Mouse (Mus musculus): ENCODE results near the gene Khdc4. TPM values are rescaled to one million over a fixed set of nuclear protein-coding genes. Genes with fewer than 3 reads are reported as not detected.
A peak's percentile ranks its signal among the peaks of the same experiment; 100 is the strongest.

The Khdc4 gene
- polyA plus RNA-seq, 1 experiment from 2014 or later = 79.3 TPM

DNA sequence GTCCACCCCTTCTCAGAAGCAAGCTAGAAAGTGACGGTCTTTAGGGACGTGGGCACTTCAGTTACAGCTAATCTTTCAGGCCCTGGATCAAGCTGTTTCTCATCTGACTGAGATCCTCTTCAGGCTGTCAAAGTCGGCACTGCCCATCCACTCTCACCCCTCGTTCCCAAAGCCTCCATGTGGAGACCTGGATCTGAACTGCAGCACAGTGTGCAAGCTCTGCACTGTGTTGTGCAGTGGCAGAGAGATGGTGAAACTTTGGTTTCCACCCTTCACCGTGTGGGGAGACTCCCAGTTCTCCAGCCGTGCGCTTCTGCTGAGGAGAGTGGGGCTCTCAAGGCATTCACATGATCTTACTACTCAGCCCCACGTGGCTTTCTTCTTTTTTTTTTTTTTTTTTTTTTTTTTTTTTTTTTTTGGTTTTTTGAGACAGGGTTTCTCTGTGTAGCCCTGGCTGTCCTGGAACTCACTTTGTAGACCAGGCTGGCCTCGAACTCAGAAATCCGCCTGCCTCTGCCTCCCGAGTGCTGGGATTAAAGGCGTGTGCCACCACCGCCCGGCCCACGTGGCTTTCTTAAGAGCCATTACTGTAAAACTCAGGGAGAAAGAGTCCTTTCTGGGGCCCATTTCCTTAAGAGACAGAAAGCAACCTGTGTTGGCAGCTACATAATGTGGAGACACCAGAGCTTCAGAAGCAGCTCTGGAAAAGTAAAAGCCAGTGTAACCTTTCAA is 60.7 kb downstream of the Khdc4 start:
- Histone ChIP-seq H3K4me2 (replicated peaks) (no peak overlapping the region), H3K9me3 (ENCODE audit: control insufficient read depth, low read length) (peaks cover 14% of the 10 kb centered on the region; the same call in 1 of the 2 replicates), H3K4me3 (replicated peaks; ENCODE audit: low read length) (no peak overlapping the region), H3K9ac (no peak overlapping the region), H3K36me3 (replicated peaks; ENCODE audit: control insufficient read depth, insufficient read depth) (peaks cover 91% of the 10 kb centered on the region), H3K27ac (no peak overlapping the region), H3K4me1 (replicated peaks; ENCODE audit: control insufficient read depth, insufficient read depth, low read length) (no peaks in the 10 kb centered on the region), H3K27me3 (ENCODE audit: control insufficient read depth, insufficient read depth, low read length) (no peaks in the 10 kb centered on the region)
- DNase-seq (ENCODE audit: low spot score) = no peak
- 93% methylated on average over 15 of the region's 15 CpGs for WGBS
- no peak for ATAC-seq (ENCODE audit: low FRiP score)

DNA sequence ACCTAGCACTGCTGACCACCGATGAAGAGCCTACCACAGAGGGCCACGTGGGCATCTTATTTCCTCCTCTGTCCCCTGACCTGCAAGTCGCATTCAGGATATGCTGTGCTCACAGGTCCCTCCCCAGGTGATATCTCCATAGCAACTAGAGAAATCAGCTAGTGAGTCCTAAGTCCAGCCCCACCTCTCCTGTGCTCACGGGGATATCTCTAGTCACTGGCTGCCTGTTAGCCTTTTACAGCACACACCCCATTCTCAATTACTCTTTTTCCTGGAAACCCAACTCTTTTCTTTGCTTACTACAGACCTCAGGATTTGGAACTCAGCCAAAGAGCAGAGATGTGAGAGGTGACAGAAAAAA is 61.2 kb downstream of the Khdc4 start:
- no peak for ATAC-seq (ENCODE audit: low FRiP score)
- H3K9ac ChIP-seq = no peak overlapping the region
- H3K27me3 ChIP-seq (ENCODE audit: control insufficient read depth, insufficient read depth, low read length) = no peaks in the 10 kb centered on the region
- H3K4me1 ChIP-seq (replicated peaks; ENCODE audit: control insufficient read depth, insufficient read depth, low read length) = no peaks in the 10 kb centered on the region
- H3K4me3 ChIP-seq (replicated peaks; ENCODE audit: low read length) = no peak overlapping the region
- no peak for DNase-seq (ENCODE audit: low spot score)
- peaks cover 91% of the 10 kb centered on the region for H3K36me3 ChIP-seq (replicated peaks; ENCODE audit: control insufficient read depth, insufficient read depth)
- H3K4me2 ChIP-seq (replicated peaks) = no peak overlapping the region
- 97% methylated on average over 4 of the region's 4 CpGs for WGBS
- H3K9me3 ChIP-seq (ENCODE audit: control insufficient read depth, low read length) = peaks cover 14% of the 10 kb centered on the region; the same call in 1 of the 2 replicates
- no peak overlapping the region for H3K27ac ChIP-seq

DNA sequence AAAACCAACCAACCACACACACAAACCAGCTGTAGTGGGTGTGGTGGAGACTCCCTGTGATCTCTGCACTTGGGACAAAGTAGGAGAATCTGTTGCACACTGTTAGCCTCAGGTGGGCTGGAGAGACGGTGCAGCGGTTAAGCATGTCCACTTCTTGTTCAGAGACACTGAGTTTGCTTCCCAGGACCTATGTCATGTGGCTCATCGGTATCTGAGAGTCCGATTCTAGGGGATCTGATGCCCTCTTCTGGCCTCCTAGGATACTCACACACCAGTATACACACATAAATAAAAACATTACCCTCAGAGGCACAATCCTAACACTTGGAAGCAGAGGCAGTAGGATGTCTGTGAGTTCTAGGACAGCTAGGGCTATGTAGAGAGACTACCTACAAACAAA is 68.7 kb downstream of the Khdc4 start:
- Histone ChIP-seq H3K4me1 (replicated peaks; ENCODE audit: control insufficient read depth, insufficient read depth, low read length) (peaks cover 28% of the 10 kb centered on the region), H3K27me3 (ENCODE audit: control insufficient read depth, insufficient read depth, low read length) (no peaks in the 10 kb centered on the region), H3K9ac (no peak overlapping the region), H3K36me3 (replicated peaks; ENCODE audit: control insufficient read depth, insufficient read depth) (peaks cover 89% of the 10 kb centered on the region), H3K4me3 (replicated peaks; ENCODE audit: low read length) (no peak overlapping the region), H3K4me2 (replicated peaks) (no peak overlapping the region), H3K27ac (no peak overlapping the region), H3K9me3 (ENCODE audit: control insufficient read depth, low read length) (no peaks in the 10 kb centered on the region)
- no peak for DNase-seq (ENCODE audit: low spot score)
- WGBS = 82% methylated on average over 4 of the region's 4 CpGs
- ATAC-seq (ENCODE audit: low FRiP score) = no peak

DNA sequence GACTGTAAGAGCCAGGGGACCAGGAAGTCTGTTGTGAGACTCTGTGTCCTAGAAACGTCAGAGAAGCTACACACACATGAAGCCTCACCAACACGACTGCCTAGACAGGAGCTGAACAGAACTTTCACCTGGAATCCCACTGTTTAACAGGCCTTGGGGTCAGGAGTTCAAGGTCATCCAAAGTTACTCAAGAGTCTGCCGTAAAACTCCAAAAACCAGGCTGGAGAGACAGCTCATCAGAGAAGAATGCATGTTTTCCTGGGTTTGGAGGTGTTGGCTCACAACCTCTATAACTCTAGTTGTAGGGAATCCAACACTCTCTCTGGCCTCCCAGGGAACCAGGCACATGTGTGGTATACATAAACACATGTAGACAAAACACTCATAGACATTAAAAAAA is 69.9 kb downstream of the Khdc4 start:
- DNase-seq (ENCODE audit: low spot score) (no peak), ATAC-seq (ENCODE audit: low FRiP score) (no peak)
- peak overlapping the region; percentile 6; the same call in 1 of the 2 replicates for H3K4me2 ChIP-seq (replicated peaks)
- H3K4me3 ChIP-seq (replicated peaks; ENCODE audit: low read length) = no peak overlapping the region
- H3K27me3 ChIP-seq (ENCODE audit: control insufficient read depth, insufficient read depth, low read length) = no peaks in the 10 kb centered on the region
- H3K36me3 ChIP-seq (replicated peaks; ENCODE audit: control insufficient read depth, insufficient read depth) = peaks cover 94% of the 10 kb centered on the region
- H3K4me1 ChIP-seq (replicated peaks; ENCODE audit: control insufficient read depth, insufficient read depth, low read length) = peaks cover 32% of the 10 kb centered on the region
- H3K9me3 ChIP-seq (ENCODE audit: control insufficient read depth, low read length) = no peaks in the 10 kb centered on the region
- H3K9ac ChIP-seq = no peak overlapping the region
- H3K27ac ChIP-seq = peak overlapping the region; percentile 83
- WGBS = 79% methylated on average over 3 of the region's 3 CpGs

DNA sequence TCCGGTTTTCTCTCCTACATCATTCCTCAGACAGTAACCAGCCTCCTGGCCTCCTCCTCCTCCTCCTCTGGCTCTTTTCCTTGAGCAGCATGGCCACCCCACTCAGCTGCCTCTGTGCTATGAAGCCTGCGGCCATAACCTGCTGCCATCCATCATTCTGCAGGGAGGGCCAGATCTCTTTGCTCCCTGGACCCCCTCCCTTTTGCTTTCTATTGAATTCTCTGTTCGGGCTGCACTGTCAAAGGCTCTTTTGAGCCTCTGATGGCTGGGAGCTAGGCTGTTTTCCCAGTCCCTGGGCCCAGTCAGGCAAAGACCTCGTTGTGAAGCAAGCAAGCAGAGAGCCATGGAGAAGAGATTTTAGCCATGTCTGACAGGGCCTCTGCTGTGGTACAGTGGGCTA is 70.7 kb downstream of the Khdc4 start:
- H3K4me3 ChIP-seq (replicated peaks; ENCODE audit: low read length) = no peak overlapping the region
- H3K9me3 ChIP-seq (ENCODE audit: control insufficient read depth, low read length) = no peaks in the 10 kb centered on the region
- H3K27ac ChIP-seq = peak overlapping the region; percentile 83
- DNase-seq (ENCODE audit: low spot score) (no peak), ATAC-seq (ENCODE audit: low FRiP score) (peak; percentile 46)
- 26% methylated on average over 4 of the region's 4 CpGs for WGBS
- peaks cover 32% of the 10 kb centered on the region for H3K4me1 ChIP-seq (replicated peaks; ENCODE audit: control insufficient read depth, insufficient read depth, low read length)
- peak overlapping the region; percentile 34 for H3K9ac ChIP-seq
- H3K36me3 ChIP-seq (replicated peaks; ENCODE audit: control insufficient read depth, insufficient read depth) = peaks cover 95% of the 10 kb centered on the region
- H3K4me2 ChIP-seq (replicated peaks) = 0 out of 2 replicates have a peak overlapping the region, but pooled peaks have one; percentile 6
- H3K27me3 ChIP-seq (ENCODE audit: control insufficient read depth, insufficient read depth, low read length) = no peaks in the 10 kb centered on the region

DNA sequence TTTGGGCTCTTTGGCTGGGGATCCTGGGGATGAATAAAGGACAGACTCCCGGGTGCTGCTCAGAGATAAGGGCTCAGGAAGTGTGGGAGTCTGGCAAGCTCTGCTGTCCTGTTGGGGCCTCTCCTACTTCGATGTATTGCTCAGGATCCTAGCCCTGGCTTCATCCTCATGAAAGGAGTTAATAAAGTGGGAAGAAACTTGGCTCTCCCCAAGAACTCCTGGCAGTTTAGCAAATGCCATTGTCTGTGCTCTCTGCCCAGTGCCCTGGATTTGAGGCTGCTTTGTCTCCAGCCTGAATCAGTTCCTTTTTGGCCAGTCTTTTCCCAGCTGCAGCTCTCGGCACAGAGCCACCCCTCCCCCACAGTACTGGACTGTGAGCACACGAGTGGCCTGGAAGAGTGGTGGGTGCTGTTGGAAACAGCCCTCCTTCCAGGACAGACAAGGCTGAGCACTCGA is 72.5 kb downstream of the Khdc4 start:
- Histone ChIP-seq H3K9me3 (ENCODE audit: control insufficient read depth, low read length) (no peaks in the 10 kb centered on the region), H3K4me2 (replicated peaks) (peak overlapping the region; percentile 17), H3K4me3 (replicated peaks; ENCODE audit: low read length) (no peak overlapping the region), H3K27me3 (ENCODE audit: control insufficient read depth, insufficient read depth, low read length) (no peaks in the 10 kb centered on the region), H3K4me1 (replicated peaks; ENCODE audit: control insufficient read depth, insufficient read depth, low read length) (peaks cover 32% of the 10 kb centered on the region), H3K9ac (0 out of 2 replicates have a peak overlapping the region, but pooled peaks have one; percentile 21), H3K27ac (peak overlapping the region; percentile 83), H3K36me3 (replicated peaks; ENCODE audit: control insufficient read depth, insufficient read depth) (peaks cover 92% of the 10 kb centered on the region)
- peak; percentile 84 for ATAC-seq (ENCODE audit: low FRiP score)
- 5% methylated on average over 5 of the region's 5 CpGs for WGBS
- peak; percentile 78 for DNase-seq (ENCODE audit: low spot score)

DNA sequence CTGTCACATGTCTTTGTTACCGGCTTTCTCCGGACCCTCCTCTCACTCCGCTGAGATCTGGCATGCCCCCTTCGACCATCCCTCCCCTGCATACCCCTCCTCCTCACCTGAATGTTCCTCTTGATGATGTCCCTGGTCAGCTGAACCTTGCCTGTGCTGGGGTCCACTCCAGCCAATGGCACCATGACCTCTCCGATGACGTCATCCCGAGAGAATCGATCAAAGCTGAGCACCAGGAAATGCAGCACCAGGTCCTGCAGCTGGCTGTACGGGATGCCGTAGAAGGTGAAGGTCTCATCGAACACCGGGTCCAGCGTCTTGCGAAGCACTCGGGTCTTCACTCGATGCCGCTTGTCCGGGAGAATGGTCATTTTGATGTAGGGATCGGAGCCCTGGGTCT is 76.0 kb downstream of the Khdc4 start:
- no peak overlapping the region for H3K4me2 ChIP-seq (replicated peaks)
- H3K4me3 ChIP-seq (replicated peaks; ENCODE audit: low read length) = no peak overlapping the region
- ATAC-seq (ENCODE audit: low FRiP score) (no peak), DNase-seq (ENCODE audit: low spot score) (no peak)
- no peak overlapping the region for H3K27ac ChIP-seq
- H3K27me3 ChIP-seq (ENCODE audit: control insufficient read depth, insufficient read depth, low read length) = no peaks in the 10 kb centered on the region
- no peak overlapping the region for H3K9ac ChIP-seq
- H3K4me1 ChIP-seq (replicated peaks; ENCODE audit: control insufficient read depth, insufficient read depth, low read length) = peaks cover 20% of the 10 kb centered on the region
- WGBS = 94% methylated on average over 19 of the region's 19 CpGs
- no peaks in the 10 kb centered on the region for H3K9me3 ChIP-seq (ENCODE audit: control insufficient read depth, low read length)
- peaks cover 79% of the 10 kb centered on the region for H3K36me3 ChIP-seq (replicated peaks; ENCODE audit: control insufficient read depth, insufficient read depth)

DNA sequence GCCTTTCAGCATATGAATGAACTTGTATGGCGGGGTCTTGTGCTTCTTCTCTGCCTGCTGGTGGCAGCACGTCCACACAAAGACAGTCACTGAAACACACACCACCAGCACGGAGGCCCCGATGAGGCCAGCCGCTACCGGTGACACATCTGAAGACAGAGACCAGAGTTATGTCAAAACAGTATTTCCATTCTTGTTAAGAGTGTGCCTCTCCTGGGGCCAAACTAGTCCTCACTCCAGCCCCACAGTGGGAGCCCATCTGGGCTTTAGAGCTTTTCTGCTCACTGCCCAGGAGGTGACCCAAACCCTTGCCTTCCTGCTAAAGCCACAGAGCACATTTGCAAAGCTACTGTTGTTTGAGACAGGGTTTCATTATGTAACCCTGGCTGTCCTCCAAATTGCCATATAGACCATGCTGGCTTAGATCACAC is 76.8 kb downstream of the Khdc4 start:
- DNase-seq (ENCODE audit: low spot score) (no peak), ATAC-seq (ENCODE audit: low FRiP score) (no peak)
- Histone ChIP-seq H3K4me3 (replicated peaks; ENCODE audit: low read length) (no peak overlapping the region), H3K36me3 (replicated peaks; ENCODE audit: control insufficient read depth, insufficient read depth) (peaks cover 71% of the 10 kb centered on the region), H3K27me3 (ENCODE audit: control insufficient read depth, insufficient read depth, low read length) (no peaks in the 10 kb centered on the region), H3K9me3 (ENCODE audit: control insufficient read depth, low read length) (no peaks in the 10 kb centered on the region), H3K4me1 (replicated peaks; ENCODE audit: control insufficient read depth, insufficient read depth, low read length) (peaks cover 14% of the 10 kb centered on the region), H3K27ac (no peak overlapping the region), H3K4me2 (replicated peaks) (no peak overlapping the region), H3K9ac (no peak overlapping the region)
- 36% methylated on average over 6 of the region's 6 CpGs for WGBS

Data from hindbrain, embryonic 14.5 days (tissue).